Mouse (Mus musculus) myocyte (in vitro differentiated cells): Measurements from ENCODE around the gene Uts2r.

Source experiments
- MYOD1 ChIP-seq, 3 experiments: IDR thresholded peaks; one replicate each; pipeline ENCODE4 v1.6.1; 2011; ENCODE audit warnings: control low read depth in 2 of 3, low read depth in 2 of 3, mild to moderate bottlenecking in 2 of 3, moderate library complexity in 1 of 3; ENCODE audit not compliant: insufficient read length in 2 of 3, control insufficient read depth in 1 of 3
- POLR2A ChIP-seq: IDR thresholded peaks from one replicate; pipeline ENCODE4 v1.6.1; 2011; ENCODE audit warnings: low read depth, mild to moderate bottlenecking, control low read depth, moderate library complexity; ENCODE audit not compliant: insufficient read length
- SRF ChIP-seq: IDR thresholded peaks from one replicate; pipeline ENCODE4 v1.6.1; 2011; ENCODE audit warnings: low read depth; ENCODE audit not compliant: control insufficient read depth, insufficient read length
- TCF3 ChIP-seq: IDR thresholded peaks from one replicate; pipeline ENCODE4 v1.6.1; 2011; ENCODE audit warnings: low read depth, control low read depth; ENCODE audit not compliant: insufficient read length
- USF1 ChIP-seq: IDR thresholded peaks from one replicate; pipeline ENCODE4 v1.6.1; 2011; ENCODE audit warnings: low read depth, mild to moderate bottlenecking, control low read depth, moderate library complexity

GRCm38 (mm10) chr11:121137682-121138081 is 22.4 kb upstream of the Uts2r start:
- no peak for TF ChIP-seq MYOD1 (IDR thresholded peaks at IDR 0.05; ENCODE audit: control insufficient read depth in 1 of 3, insufficient read length in 2 of 3, low read depth in 2 of 3)
- no peak for TF ChIP-seq POLR2A
- no peak for TF ChIP-seq TCF3
- TF ChIP-seq SRF, result no peak
- no peak for TF ChIP-seq USF1
